Mouse (Mus musculus) forebrain, embryonic 13.5 days (tissue): ENCODE measurements at regions not wholly inside any gene's neighbourhood (a gene's known extent, or its start where the extent isn't known, plus 50 kb on each side); places are given as distances from the start of the nearest gene placed in this dataset.
"Not testable (repeated sequence)": the region's sequence is repeated elsewhere in the genome, so short reads cannot be mapped to it uniquely, and the experiment has no call there.

Source experiments
- ATAC-seq: fragments of 200-750 bp; cut with Nextera tagmentation; 2 replicates; pipeline ENCODE4 v1.8.0; 2017
- H3K27ac ChIP-seq: fragments of 300-500 bp; sonication (generic); 2 replicates; pipeline ENCODE4 v1.5.1; 2015; ENCODE audit warnings: inconsistent platforms, mild to moderate bottlenecking, moderate library complexity
- H3K27me3 ChIP-seq: fragments of 300-500 bp; sonication (generic); 2 replicates; pipeline ENCODE4 v1.6.1; 2015; ENCODE audit warnings: mild to moderate bottlenecking, inconsistent platforms
- H3K36me3 ChIP-seq: fragments of 300-500 bp; sonication (generic); 2 replicates; pipeline ENCODE4 v1.6.1; 2015; ENCODE audit warnings: mild to moderate bottlenecking, inconsistent platforms; ENCODE audit not compliant: poor library complexity, severe bottlenecking
- H3K4me1 ChIP-seq: fragments of 300-500 bp; sonication (generic); 2 replicates; pipeline ENCODE4 v1.6.1; 2015; ENCODE audit warnings: inconsistent platforms
- H3K4me2 ChIP-seq: fragments of 300-500 bp; sonication (generic); 2 replicates; pipeline ENCODE4 v1.6.1; 2015; ENCODE audit warnings: inconsistent platforms, mild to moderate bottlenecking, moderate library complexity
- H3K4me3 ChIP-seq: fragments of 300-500 bp; sonication (generic); 2 replicates; pipeline ENCODE4 v1.5.1; 2015; ENCODE audit warnings: mild to moderate bottlenecking, inconsistent platforms
- H3K9ac ChIP-seq: fragments of 300-500 bp; sonication (generic); 2 replicates; pipeline ENCODE4 v1.6.1; 2015; ENCODE audit warnings: mild to moderate bottlenecking, inconsistent platforms
- H3K9me3 ChIP-seq: fragments of 300-500 bp; sonication (generic); replicated peaks from 2 replicates; pipeline ENCODE4 v1.6.1; 2016; ENCODE audit warnings: inconsistent platforms
- WGBS: fragments of 180-500 bp; shearing (Covaris S2); methylation state at CpG from one replicate; pipeline ENCODE4 v1.1.7; 2015; 5-methylcytosine and 5-hydroxymethylcytosine counted together

- peak; percentile 93 for ATAC-seq
- Histone ChIP-seq H3K36me3 (no peaks in the 10 kb centered on the region), H3K27me3 (no peaks in the 10 kb centered on the region), H3K4me3 (no peak overlapping the region), H3K9ac (no peak overlapping the region), H3K9me3 (no peaks in the 10 kb centered on the region), H3K4me1 (no peaks in the 10 kb centered on the region), H3K4me2 (no peak overlapping the region), H3K27ac (no peak overlapping the region)
- WGBS = 41% methylated on average over 2 of the region's 2 CpGs
These were observed 74.1 kb upstream of the Diaph3 start for GRCm38 (mm10) chr14:87215099-87215498.

GRCm38 (mm10) chr14:87217042-87217441, 76.0 kb upstream of the Diaph3 start:
- no peak overlapping the region for H3K27ac ChIP-seq
- H3K36me3 ChIP-seq = no peaks in the 10 kb centered on the region
- no peaks in the 10 kb centered on the region for H3K27me3 ChIP-seq
- no peak overlapping the region for H3K9ac ChIP-seq
- H3K4me2 ChIP-seq = no peak overlapping the region
- H3K4me3 ChIP-seq = no peak overlapping the region
- ATAC-seq = no peak
- WGBS = 76% methylated on average over 7 of the region's 7 CpGs
- H3K9me3 ChIP-seq = no peaks in the 10 kb centered on the region
- no peaks in the 10 kb centered on the region for H3K4me1 ChIP-seq

- no peaks in the 10 kb centered on the region for H3K9me3 ChIP-seq
- no peak for ATAC-seq
- no peaks in the 10 kb centered on the region for H3K36me3 ChIP-seq
- no peak overlapping the region for H3K4me2 ChIP-seq
- no peak overlapping the region for H3K27ac ChIP-seq
- no peaks in the 10 kb centered on the region for H3K4me1 ChIP-seq
- no peak overlapping the region for H3K9ac ChIP-seq
- no peaks in the 10 kb centered on the region for H3K27me3 ChIP-seq
- 97% methylated on average over 3 of the region's 3 CpGs for WGBS
- H3K4me3 ChIP-seq = no peak overlapping the region
These were observed 78.9 kb upstream of the Diaph3 start for GRCm38 (mm10) chr14:87219975-87220374.

GRCm38 (mm10) chr14:87224870-87225269, 83.8 kb upstream of the Diaph3 start:
- H3K27ac ChIP-seq = no peak overlapping the region
- no peaks in the 10 kb centered on the region for H3K9me3 ChIP-seq
- H3K27me3 ChIP-seq = no peaks in the 10 kb centered on the region
- H3K36me3 ChIP-seq = no peaks in the 10 kb centered on the region
- H3K4me3 ChIP-seq = no peak overlapping the region
- 83% methylated on average over 5 of the region's 5 CpGs for WGBS
- no peak for ATAC-seq
- no peaks in the 10 kb centered on the region for H3K4me1 ChIP-seq
- H3K4me2 ChIP-seq = no peak overlapping the region
- no peak overlapping the region for H3K9ac ChIP-seq

- Histone ChIP-seq H3K4me3 (no peak overlapping the region), H3K4me2 (no peak overlapping the region), H3K9ac (no peak overlapping the region), H3K27ac (no peak overlapping the region), H3K9me3 (no peaks in the 10 kb centered on the region), H3K27me3 (no peaks in the 10 kb centered on the region), H3K36me3 (no peaks in the 10 kb centered on the region), H3K4me1 (no peaks in the 10 kb centered on the region)
- ATAC-seq = no peak
- WGBS = 87% methylated on average over 2 of the region's 2 CpGs
These were observed 108.2 kb upstream of the Diaph3 start for GRCm38 (mm10) chr14:87249258-87249657.

- Histone ChIP-seq H3K36me3 (no peaks in the 10 kb centered on the region), H3K4me2 (no peak overlapping the region), H3K9ac (no peak overlapping the region), H3K27me3 (no peaks in the 10 kb centered on the region), H3K9me3 (no peaks in the 10 kb centered on the region), H3K27ac (no peak overlapping the region), H3K4me3 (no peak overlapping the region), H3K4me1 (no peaks in the 10 kb centered on the region)
- no peak for ATAC-seq
- WGBS = 75% methylated on average over 5 of the region's 5 CpGs
These were observed 114.6 kb upstream of the Diaph3 start for GRCm38 (mm10) chr14:87255484-87256208.

- Histone ChIP-seq H3K27me3 (no peaks in the 10 kb centered on the region), H3K4me1 (0 out of 2 replicates have a peak, but pooled peaks cover 3% of the 10 kb centered on the region), H3K36me3 (no peaks in the 10 kb centered on the region), H3K9ac (no peak overlapping the region), H3K27ac (no peak overlapping the region), H3K4me2 (no peak overlapping the region), H3K4me3 (no peak overlapping the region), H3K9me3 (no peaks in the 10 kb centered on the region)
- WGBS = 79% methylated on average over 5 of the region's 5 CpGs
- no peak for ATAC-seq
These were observed 120.7 kb upstream of the Diaph3 start for GRCm38 (mm10) chr14:87261726-87262125.

- H3K36me3 ChIP-seq = no peaks in the 10 kb centered on the region
- H3K4me3 ChIP-seq = no peak overlapping the region
- H3K4me2 ChIP-seq = no peak overlapping the region
- H3K27ac ChIP-seq = no peak overlapping the region
- H3K4me1 ChIP-seq = 0 out of 2 replicates have a peak, but pooled peaks cover 5% of the 10 kb centered on the region
- H3K27me3 ChIP-seq = no peaks in the 10 kb centered on the region
- 0 out of 2 replicates have a peak, but pooled peaks have one; percentile 20 for ATAC-seq
- H3K9me3 ChIP-seq = no peaks in the 10 kb centered on the region
- H3K9ac ChIP-seq = no peak overlapping the region
- 87% methylated on average over 4 of the region's 4 CpGs for WGBS
These were observed 123.8 kb upstream of the Diaph3 start for GRCm38 (mm10) chr14:87264826-87265225.

GRCm38 (mm10) chr14:87266309-87266708, 125.3 kb upstream of the Diaph3 start:
- H3K4me2 ChIP-seq = no peak overlapping the region
- no peak overlapping the region for H3K27ac ChIP-seq
- 0 out of 2 replicates have a peak, but pooled peaks cover 5% of the 10 kb centered on the region for H3K4me1 ChIP-seq
- no peak overlapping the region for H3K4me3 ChIP-seq
- ATAC-seq = peak; percentile 27; the same call in 1 of the 2 replicates
- H3K27me3 ChIP-seq = no peaks in the 10 kb centered on the region
- no peaks in the 10 kb centered on the region for H3K9me3 ChIP-seq
- no peak overlapping the region for H3K9ac ChIP-seq
- 60% methylated on average over 6 of the region's 6 CpGs for WGBS
- no peaks in the 10 kb centered on the region for H3K36me3 ChIP-seq

- not testable (repeated sequence) for H3K27me3 ChIP-seq, H3K9ac ChIP-seq, H3K27ac ChIP-seq, H3K4me1 ChIP-seq, H3K36me3 ChIP-seq, ATAC-seq, H3K9me3 ChIP-seq, H3K4me3 ChIP-seq, H3K4me2 ChIP-seq
- 93% methylated on average over 8 of the region's 8 CpGs for WGBS
These were observed 127.2 kb upstream of the Tdrd3 start for GRCm38 (mm10) chr14:87289266-87289665.

GRCm38 (mm10) chr14:87289708-87290243, 126.7 kb upstream of the Tdrd3 start:
- Histone ChIP-seq H3K4me1 (no peaks in the 10 kb centered on the region), H3K36me3 (no peaks in the 10 kb centered on the region), H3K4me2 (no peak overlapping the region), H3K27ac (no peak overlapping the region), H3K9ac (no peak overlapping the region), H3K4me3 (no peak overlapping the region), H3K9me3 (no peaks in the 10 kb centered on the region), H3K27me3 (no peaks in the 10 kb centered on the region)
- no peak for ATAC-seq
- WGBS = 92% methylated on average over 4 of the region's 4 CpGs

GRCm38 (mm10) chr14:87295206-87295605, 121.2 kb upstream of the Tdrd3 start:
- Histone ChIP-seq H3K36me3 (no peaks in the 10 kb centered on the region), H3K27ac (no peak overlapping the region), H3K27me3 (no peaks in the 10 kb centered on the region), H3K9me3 (no peaks in the 10 kb centered on the region), H3K9ac (no peak overlapping the region), H3K4me2 (no peak overlapping the region), H3K4me3 (no peak overlapping the region), H3K4me1 (no peaks in the 10 kb centered on the region)
- ATAC-seq = no peak
- WGBS = 88% methylated on average over 3 of the region's 3 CpGs

- Histone ChIP-seq H3K36me3 (no peaks in the 10 kb centered on the region), H3K9ac (no peak overlapping the region), H3K4me1 (no peaks in the 10 kb centered on the region), H3K27ac (no peak overlapping the region), H3K4me3 (no peak overlapping the region), H3K9me3 (no peaks in the 10 kb centered on the region), H3K4me2 (no peak overlapping the region), H3K27me3 (no peaks in the 10 kb centered on the region)
- ATAC-seq = no peak
- WGBS = 51% methylated on average over 5 of the region's 5 CpGs
These were observed 119.3 kb upstream of the Tdrd3 start for GRCm38 (mm10) chr14:87297160-87297559.
